Mouse (Mus musculus): ENCODE measurements around the gene Coq10a.
"Not testable (repeated sequence)": the region's sequence is repeated elsewhere in the genome, so short reads cannot be mapped to it uniquely, and the experiment has no call there.

Coq10a gene

GRCm38 (mm10) chr10:128344568-128345275 is 24.1 kb downstream of the Coq10a start:
- peak; percentile 76 to 77 for DNase-seq (ENCODE audit: low spot score in 2 of 2)

GRCm38 (mm10) chr10:128343436-128343835 is 25.4 kb downstream of the Coq10a start:
- DNase-seq (ENCODE audit: low spot score in 2 of 2): no peak

GRCm38 (mm10) chr10:128340257-128340656 is 28.5 kb downstream of the Coq10a start:
- DNase-seq (ENCODE audit: low spot score in 2 of 2): no peak

- DNase-seq (ENCODE audit: low spot score in 2 of 2): no peak
These were observed 29.8 kb downstream of the Coq10a start for GRCm38 (mm10) chr10:128338948-128339347.

GRCm38 (mm10) chr10:128338415-128338814 is 30.4 kb downstream of the Coq10a start:
- DNase-seq (ENCODE audit: low spot score in 2 of 2): peak; percentile 40 to 46

GRCm38 (mm10) chr10:128337306-128338181 is 31.3 kb downstream of the Coq10a start, which contains the start of gene Cs:
TSS of gene Cs (plus strand) at chr10:128337734.
- peak; percentile 96 to 97 for DNase-seq (ENCODE audit: low spot score in 2 of 2)

- DNase-seq (ENCODE audit: low spot score in 2 of 2): no peak
These were observed 32.2 kb downstream of the Coq10a start for GRCm38 (mm10) chr10:128336597-128336996.

GRCm38 (mm10) chr10:128336195-128336594 is 32.6 kb downstream of the Coq10a start:
- no peak for DNase-seq (ENCODE audit: low spot score in 2 of 2)

- peak; percentile 74 to 85 for DNase-seq (ENCODE audit: low spot score in 2 of 2)
These were observed 33.2 kb downstream of the Coq10a start for GRCm38 (mm10) chr10:128335582-128335981.

- DNase-seq (ENCODE audit: low spot score in 2 of 2): not testable (repeated sequence)
These were observed 36.2 kb downstream of the Coq10a start for GRCm38 (mm10) chr10:128332358-128333249.

GRCm38 (mm10) chr10:128327610-128328009 is 41.2 kb downstream of the Coq10a start:
- DNase-seq (ENCODE audit: low spot score in 2 of 2): no peak

GRCm38 (mm10) chr10:128326825-128327224 is 42.0 kb downstream of the Coq10a start:
- DNase-seq (ENCODE audit: low spot score in 2 of 2): no peak

GRCm38 (mm10) chr10:128323516-128323915 is 45.3 kb downstream of the Coq10a start:
- no peak for DNase-seq (ENCODE audit: low spot score in 2 of 2)

- DNase-seq (ENCODE audit: low spot score in 2 of 2): peak; percentile 73 to 79
These were observed 46.4 kb downstream of the Coq10a start, which contains the start of gene Cnpy2 for GRCm38 (mm10) chr10:128322141-128323108. TSS of gene Cnpy2 (plus strand) at chr10:128322459.

- DNase-seq (ENCODE audit: low spot score in 2 of 2): no peak
These were observed 47.2 kb downstream of the Coq10a start for GRCm38 (mm10) chr10:128321641-128322040.

- no peak for DNase-seq (ENCODE audit: low spot score in 2 of 2)
These were observed 53.2 kb downstream of the Coq10a start for GRCm38 (mm10) chr10:128315578-128315977.

All from spleen, postnatal 36 days (tissue).